Mouse (Mus musculus): Measurements from ENCODE around the gene Cbfa2t3.

DNA sequence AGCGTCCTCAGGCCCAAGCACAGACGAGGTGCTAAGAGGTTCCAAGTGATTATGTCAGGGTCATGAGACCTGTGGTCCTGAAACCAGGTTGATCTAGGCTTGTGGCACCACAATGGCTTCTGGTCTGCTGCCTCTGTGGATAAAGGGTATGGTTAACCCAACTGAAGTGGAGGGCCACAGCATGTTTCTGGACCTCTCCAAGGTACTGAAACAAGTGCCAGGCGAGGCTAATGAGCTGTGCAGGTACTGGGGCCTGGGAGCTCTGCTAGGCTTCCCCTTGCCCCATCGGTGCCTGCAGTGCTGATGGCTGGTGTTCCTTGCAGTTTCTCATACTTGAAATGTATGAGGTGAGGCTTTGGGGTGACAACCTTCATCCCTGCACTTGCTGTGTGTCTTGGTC is 38.2 kb upstream of the Cbfa2t3 start:
- TF ChIP-seq CTCF (IDR thresholded peaks at IDR 0.05; ENCODE audit: borderline replicate concordance, insufficient read depth, low read length), result no peak
- no peak for TF ChIP-seq POLR2A (IDR thresholded peaks at IDR 0.05; ENCODE audit: low read depth, low read length)
